Mouse (Mus musculus) left cerebral cortex, postnatal 36 days (tissue): ENCODE measurements around the gene Gcnt4. TPM values are rescaled to one million over a fixed set of nuclear protein-coding genes. Genes with fewer than 3 reads are reported as not detected.
A peak's percentile ranks its signal among the peaks of the same experiment; 100 is the strongest.
"Not testable (repeated sequence)": the region's sequence is repeated elsewhere in the genome, so short reads cannot be mapped to it uniquely, and the experiment has no call there.

Experiments
- DNase-seq, 2 experiments: peaks; one replicate each; pipeline ENCODE4 v3.0.0; 2021 to 2022; ENCODE audit warnings: low spot score in 2 of 2, mixed read lengths in 1 of 2
- intact Hi-C: fragments of 180-260 bp; cut with DNase I; formaldehyde crosslinking; loops from one replicate; pipeline ENCODE4 v1.15.1; 2025
- total RNA-seq, 2 experiments: library from RNA; stranded (reverse); gene quantifications; 2 replicates each; pipeline ENCODE4 v1.2.3; 2021

Gene Gcnt4
- total RNA-seq, 2 experiments from 2014 or later = 9.0 to 14.2 TPM

DNA sequence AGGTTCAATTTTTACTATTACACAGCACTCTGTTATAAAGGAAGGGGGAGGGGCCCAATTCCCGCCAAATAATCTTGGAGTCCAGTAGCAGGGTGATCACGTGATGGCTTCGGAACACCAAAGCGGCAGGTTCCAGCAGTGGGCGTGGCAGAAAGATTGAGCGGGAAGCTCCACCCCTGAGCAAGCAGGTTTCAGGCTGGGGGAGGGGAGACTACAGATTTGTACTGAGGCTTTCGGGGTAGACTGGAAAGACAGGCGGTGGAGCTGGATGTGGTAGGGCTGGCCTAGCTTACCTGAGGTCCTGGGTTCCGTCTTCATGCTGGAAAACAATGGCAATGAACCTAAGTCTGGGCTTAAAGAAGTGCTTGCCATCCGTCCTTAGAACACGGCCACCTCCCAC lies 17.0 kb downstream of the Gcnt4 start:
- DNase-seq, intact Hi-C loops: not testable (repeated sequence)

DNA sequence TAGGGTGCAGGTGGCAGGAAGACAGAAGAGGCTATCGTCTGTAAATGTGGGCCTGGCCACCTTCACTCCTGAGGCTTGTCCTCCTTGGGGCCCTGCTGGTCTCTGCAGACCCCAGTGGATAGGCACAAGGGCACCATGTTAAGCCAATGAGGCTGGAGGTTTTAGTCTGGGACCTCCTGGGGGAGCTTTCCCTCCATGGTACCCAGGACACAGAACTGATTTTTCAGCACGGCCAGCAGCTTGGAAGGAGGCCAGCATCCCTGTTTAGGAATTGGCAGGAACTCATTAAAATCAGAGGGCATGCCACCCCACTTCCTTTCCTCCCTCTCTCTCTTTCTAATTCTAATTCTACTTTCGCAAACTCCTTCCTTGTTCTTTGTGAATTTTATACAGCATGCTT lies 19.1 kb downstream of the Gcnt4 start:
- intact Hi-C loops = no loop called here
- DNase-seq = peak in 1 of 2 experiments; percentile 41

DNA sequence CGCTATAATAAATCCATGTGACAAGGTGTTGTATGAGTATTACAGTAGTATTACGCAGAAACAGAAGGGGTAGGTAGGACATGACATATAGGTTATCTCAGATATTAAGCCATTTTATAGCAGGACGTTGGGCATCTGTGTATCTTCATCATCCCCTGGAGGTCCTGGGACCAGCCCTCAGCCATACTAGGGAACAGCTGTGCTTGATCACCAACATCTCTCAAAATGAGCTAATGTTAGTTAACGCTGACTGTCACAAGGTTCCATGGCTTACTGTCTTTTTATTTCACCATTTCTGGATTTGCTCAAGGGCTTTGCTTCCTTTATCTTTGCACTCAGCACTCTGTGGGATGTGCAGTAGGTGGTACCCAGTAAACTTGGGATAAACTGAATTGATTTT lies 21.3 kb downstream of the Gcnt4 start:
- DNase-seq = no peak
- intact Hi-C loops = no loop called here

DNA sequence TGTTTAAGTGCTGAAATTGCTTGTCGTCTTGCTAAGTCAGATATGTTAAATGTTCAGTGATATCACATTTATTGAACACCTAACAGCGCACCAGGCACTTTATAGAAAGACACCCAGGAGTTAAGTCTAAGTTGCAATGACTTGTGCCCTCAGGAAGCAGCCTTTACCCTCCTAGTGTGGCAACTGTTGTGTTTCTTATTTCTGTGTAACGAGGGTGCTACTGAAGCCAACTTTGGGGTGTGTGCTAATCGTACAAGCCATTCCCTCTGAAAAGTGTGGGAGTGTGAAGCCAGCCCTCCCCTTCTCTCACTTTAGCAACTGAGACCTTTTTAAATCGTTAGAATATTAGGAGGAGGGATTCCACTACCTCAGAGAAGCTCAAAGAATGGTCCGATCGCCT lies 23.2 kb downstream of the Gcnt4 start:
- intact Hi-C loops = no loop called here
- DNase-seq = no peak

DNA sequence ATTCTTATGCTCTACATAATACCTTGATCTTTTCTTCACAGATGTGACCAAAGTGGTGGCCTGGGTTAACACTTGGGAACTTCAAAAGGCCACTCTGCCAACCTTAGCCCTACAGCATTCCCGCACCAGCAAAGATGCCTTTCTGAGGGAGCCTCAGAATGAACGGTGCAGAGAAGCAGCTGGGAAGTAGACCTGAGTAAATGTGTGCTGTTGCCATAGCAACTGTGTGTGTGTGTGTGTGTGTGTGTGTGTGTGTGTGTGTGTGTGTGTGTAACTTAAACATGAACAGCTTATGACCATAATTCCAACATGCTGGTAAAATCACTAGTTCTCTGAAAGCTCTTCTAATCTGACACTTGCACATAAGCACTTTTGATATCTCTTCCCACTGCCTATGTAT lies 27.4 kb downstream of the Gcnt4 start:
- DNase-seq = no peak
- intact Hi-C loops = no loop called here

DNA sequence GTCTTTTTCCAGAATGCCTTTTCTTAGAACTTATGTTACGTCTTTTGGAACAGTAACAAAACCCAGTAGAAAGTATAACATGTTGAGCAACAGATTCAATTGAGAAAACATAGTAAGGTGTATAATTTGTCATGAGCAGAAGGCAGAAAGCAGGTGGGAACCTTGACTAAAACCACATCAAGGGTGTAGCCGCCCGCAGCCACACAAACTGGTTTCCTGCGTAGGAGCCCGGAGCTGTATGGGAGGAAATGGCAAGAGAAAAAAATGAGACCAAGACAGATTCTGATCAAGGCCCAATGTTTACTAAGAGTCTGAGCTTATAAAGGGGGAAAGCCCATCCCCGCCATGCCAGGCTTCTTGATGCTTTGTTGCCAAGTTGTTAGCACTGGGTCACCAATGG lies 32.0 kb downstream of the Gcnt4 start:
- intact Hi-C loops = no loop called here
- DNase-seq = no peak

DNA sequence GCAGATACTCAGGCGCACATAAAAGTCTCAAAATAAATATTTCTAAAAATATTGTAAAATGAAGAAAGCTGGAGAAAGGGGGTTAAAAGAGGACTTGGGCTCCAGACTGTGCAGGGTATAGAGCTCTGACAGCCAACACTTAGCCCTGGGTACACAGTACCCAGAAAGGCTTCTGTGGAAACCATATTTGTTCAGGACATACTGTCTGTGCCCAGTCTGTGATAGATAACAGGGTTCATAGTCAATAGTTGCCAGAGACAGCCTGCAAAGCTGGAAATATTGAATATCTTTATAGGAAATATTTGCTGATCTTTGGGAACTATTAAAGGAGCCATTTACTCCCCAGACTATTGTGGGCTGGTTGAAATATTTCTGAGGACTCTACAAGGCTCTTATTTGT lies 35.5 kb downstream of the Gcnt4 start:
- no peak for DNase-seq
- intact Hi-C loops = no loop called here

DNA sequence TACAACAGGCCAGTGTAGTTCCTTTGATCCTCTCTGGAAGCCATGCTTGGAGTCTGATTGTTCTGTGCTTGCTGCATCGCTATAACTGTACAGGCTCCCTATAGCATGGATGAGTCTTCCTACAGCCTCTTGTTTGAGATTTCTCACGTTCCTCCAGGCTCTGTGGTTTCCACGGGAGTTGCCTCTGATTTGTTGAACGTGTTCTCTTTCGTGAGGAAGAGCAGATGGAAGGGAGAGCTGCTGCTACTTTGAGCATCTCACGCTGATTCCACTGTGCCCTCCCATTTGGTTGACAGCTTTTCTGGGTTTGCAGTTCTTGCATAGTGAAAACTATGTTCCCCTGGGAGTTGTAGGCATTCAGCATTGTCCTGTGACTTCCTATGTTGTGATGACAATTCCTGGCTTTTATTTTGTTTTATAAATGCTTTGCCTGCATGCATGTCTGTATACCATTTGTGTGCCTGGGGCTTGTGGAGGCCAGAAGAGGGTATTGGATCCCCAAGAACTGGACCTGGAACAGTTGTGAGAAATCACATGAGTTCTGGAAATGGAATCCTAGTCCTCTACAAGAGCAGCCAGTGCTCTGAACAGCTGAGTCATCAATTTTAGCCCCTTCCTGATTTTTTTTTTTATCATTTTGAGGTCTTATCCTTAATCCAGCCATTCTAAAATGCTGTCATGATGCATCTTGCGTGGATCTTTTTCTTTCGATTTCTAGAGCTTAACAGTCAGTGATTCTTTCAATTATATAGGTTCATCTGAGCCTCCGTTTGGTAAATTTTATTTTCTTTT lies 37.1 kb downstream of the Gcnt4 start:
- intact Hi-C loops = no loop called here
- DNase-seq = peak in 1 of 2 experiments; percentile 32

DNA sequence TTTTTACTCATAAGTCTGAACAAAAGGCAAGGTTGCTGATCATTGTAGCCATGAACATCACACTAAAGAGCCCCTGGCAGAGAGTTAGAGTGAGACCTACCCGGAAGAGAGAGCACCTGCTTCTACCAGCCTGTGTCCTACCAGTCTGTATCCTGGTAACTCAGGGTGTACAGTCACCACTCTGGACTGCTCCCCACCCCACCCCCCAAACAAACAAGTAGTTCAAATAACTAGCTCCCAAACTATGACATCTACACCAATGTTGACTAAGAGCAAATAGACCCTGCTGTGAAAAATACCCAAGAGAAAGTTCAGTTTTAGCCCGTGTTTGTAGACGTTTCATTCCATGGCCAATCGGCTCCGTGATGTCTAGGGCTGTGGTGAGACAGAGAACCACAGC lies 38.3 kb downstream of the Gcnt4 start:
- intact Hi-C loops = no loop called here
- DNase-seq = no peak

DNA sequence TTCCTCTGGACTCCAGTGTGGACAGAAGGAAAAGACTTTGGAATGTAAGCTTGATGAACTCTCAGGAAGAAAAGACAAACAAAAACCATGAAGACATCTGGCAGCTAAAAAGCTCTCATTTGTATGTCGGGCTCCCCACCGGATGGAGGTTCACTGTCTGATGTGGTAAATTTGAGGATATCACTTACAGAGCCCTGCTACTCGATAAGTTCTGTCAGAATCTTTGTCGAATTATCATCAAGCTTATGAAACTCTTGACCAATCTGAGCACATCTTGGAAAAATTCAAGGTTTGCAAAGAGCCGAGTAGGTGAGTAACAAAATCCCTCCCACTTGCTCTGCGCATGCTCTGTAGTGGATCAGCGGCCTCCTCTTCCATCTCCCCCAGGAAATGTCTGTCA lies 40.5 kb downstream of the Gcnt4 start:
- no peak for DNase-seq
- intact Hi-C loops = no loop called here

DNA sequence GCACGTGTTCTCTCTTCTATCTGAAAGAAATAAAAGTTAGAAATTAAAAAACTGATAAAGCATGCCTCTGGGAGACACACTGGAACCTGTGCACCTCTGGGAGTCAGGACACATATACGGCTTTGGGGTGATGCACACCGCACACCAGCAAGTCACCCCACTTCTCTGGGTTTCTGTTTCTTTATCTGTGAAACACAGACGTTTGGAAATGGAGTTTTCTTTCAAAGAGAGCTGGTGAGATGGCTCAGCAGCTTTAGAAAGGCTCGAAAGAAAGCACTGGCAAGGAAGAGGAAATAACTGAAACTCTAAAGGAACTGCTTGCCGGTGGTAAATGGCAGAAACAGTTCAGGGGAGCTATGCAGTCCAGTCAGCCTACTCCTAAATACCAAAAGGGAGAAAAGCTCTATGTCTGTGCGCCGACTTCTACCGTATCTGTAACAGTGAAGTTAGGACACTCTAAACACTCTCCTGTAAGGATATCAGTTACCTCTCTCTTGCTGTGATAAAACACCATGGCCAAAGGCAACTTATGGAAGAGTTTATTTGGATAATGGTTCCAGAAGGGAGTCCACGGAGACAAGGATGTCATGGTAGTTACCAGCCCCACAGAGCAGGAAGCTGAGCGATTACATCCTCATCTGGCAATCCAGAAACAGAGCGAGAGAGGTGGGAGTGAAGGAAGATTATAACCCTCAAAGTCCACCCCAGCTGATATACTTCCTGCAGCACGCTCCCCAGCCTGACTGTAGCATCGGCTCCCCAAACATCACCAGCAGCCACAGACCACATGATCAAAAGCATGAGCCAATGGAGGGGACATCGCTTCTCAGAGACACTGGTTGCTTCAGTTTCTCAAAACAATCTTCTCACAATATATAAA lies 42.0 kb downstream of the Gcnt4 start:
- intact Hi-C loops = no loop called here
- DNase-seq = no peak

DNA sequence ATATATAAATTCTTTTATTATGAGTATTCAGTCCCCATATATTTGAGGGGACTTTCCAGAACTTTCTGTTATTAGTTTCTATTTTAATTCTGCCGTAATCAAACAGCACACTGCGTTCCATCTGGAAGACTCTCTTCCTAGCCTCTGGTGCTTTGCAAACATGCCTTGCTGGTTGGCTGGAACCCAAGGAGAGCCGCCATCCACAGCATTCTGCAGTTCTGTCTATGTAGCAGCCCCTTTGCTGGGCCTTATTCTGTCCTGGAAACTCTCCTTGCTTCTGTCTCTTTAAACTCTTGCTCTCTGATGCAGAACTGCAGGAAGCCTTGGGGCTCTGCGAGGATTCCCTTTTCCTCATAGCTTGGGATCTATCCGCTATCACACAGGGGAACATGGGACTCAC lies 42.6 kb downstream of the Gcnt4 start:
- intact Hi-C loops = no loop called here
- no peak for DNase-seq

DNA sequence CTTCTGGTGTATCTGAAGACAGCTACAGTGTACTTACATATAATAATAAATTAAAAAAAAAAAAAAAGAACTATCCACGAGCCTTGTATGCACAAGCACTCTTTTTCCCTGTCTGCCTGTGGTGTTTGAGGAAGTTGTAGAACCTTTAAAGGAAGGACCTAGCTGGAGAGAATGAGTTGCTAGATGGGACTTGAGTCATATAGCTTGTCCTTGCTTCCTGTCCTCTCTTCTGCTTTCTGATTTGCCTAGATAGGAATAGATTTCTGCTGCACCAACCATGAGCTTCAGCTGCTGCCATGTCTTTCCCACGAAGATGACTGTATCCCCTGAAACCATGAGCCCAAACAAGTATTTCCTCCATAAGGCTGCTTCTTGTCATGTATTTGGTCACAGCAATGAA lies 43.3 kb downstream of the Gcnt4 start:
- intact Hi-C loops = no loop called here
- no peak for DNase-seq

DNA sequence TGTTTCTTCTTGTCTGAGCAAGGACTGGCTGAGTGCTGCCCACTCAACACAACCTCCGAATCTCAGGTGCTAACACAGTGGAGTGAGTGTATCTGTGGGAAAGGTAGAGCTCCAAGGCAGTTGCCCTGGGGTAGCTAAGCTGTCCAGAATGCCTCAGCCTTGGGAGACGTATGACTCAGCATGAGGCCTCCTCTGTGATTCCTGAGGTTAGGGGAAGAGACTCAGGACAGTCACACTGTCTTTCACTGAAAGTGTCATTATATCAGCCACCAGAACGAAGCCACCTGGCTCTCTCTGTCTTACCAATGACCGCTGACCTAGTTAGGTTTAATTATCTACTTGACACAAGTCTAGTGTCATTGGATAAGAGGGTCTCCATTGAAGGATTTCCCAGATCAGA lies 46.6 kb downstream of the Gcnt4 start:
- DNase-seq = no peak

DNA sequence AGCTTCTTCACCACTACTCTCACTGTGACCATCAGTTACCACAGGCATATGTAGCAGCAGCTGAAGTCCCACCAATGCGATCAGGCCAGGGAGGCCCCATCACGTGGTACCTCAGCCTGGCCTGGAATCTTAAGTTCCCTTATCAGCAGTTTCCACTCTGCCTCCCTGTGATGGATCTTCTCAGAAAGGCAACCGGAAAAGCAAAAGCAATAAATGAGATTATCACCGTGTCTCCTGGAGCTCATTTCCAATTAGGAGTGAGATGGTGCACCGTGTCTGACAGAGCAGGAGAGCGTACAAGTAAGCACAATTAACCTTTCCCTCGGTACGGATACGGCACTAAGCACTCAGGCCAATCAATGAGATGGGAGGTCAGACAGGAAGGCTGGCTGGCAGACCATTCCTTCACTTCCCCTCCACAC lies 47.4 kb downstream of the Gcnt4 start:
- intact Hi-C loops = no loop called here
- no peak for DNase-seq

More for the DNA sequence above, 46.6 kb downstream of the Gcnt4 start:
- intact Hi-C loops = no loop called here

DNA sequence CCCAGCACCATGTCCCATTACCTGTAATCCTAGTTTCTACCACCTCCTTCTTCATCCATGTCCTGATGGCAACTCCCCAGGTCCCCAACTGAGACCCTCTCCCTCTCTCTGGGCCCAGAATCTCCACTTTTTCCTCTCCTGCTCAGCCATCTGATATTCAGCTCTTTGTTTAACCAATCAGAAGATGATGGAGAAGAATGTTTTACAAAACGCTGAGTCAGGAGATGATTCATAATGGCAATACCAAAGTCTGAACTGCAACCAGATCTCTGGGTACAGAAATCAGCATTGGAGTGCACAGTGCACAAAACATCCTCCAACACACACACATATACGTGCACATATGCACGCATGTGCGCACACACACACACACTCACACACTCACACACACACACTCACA lies 48.8 kb downstream of the Gcnt4 start:
- DNase-seq = no peak
- intact Hi-C loops = no loop called here

DNA sequence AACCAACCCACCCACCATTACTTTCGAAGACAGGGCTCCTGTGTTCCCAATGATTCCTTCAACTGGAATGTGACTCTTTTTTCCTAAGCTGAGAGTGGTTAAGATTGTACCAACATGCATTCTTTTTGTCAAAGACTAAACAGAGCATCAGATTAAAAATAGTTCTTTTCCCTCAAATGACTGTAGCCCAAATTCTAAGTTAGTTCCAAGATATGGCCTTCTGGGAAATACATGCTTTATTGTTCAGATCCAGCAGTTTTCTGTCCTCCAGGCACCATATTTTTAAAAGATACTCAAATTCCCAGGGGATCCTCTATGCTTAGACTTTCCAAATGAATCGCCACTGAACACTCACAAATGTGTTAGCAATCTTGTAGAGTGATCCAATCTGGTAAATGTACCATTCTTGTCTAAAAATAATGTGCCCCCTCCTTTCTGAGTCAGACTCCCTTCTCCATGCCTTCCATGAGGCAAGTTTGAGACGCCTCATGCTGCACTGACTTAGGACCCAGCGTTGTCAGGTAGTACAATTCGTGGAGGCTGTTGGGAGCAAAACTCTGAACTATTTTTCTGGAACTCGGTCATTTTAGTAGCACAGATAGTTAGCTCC lies 52.6 kb downstream of the Gcnt4 start:
- DNase-seq = no peak

DNA sequence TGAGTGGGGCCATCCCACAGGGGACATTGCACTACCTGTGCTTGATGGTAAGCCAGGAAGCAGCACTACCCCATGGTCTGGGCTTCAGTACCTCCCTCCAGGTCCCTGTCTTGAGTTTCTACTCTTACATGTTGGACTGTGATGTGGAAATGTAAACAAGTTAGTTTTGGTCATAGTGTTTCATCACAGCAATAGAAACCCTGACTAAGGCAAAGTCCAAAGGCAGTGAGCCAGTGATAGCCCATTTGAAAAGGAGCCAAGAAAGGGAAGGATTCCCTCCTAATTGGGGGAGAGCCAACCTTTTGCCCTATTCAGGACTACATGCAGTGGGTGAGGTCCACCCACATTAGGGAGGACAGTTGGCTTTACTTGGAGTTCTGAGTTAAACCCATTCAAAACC lies 56.1 kb downstream of the Gcnt4 start:
- DNase-seq = no peak
- intact Hi-C loops = no loop called here

More for the DNA sequence above, 52.6 kb downstream of the Gcnt4 start:
- intact Hi-C loops = no loop called here

DNA sequence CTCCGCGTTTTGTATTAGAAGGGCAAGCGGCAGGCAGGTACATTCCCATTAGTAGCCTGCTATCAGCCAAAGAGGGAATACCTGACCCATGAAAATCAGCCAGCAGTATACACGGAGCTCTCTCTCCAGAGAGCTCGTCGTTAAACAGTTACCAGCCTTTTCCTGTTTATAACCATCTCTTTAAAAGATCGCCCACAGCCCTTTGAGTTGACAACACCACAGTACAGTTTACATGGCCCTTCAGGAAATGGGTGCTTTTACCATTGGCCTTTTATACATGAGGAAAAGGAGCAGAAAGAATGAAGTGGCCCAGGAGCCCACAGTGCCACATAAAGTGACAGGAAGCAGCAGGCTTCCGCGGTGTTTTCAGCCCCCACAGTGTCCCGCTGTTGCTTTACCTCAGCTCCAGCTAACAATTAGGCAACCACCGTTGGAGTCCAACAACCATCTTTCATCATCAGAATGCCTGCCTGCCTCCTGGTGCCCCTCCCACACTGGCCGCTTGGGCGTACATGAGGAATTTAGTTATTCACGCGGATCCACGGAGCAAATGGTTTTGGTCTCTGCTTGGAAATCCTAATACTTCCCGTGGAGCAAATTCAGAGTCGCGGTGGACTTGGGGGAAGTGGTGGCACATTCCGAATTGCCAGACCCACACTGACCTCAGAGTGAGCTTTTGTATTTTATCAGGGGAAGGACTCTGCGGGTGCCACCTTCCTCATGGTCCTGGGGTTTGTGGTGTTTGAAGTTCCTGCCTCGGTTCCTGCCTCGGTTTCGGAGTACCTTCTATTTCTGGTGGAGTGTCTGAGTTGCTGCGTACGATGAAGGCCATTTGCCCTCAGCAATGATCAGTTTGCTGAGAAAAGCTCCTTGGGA lies 59.0 kb downstream of the Gcnt4 start:
- intact Hi-C loops = no loop called here

DNA sequence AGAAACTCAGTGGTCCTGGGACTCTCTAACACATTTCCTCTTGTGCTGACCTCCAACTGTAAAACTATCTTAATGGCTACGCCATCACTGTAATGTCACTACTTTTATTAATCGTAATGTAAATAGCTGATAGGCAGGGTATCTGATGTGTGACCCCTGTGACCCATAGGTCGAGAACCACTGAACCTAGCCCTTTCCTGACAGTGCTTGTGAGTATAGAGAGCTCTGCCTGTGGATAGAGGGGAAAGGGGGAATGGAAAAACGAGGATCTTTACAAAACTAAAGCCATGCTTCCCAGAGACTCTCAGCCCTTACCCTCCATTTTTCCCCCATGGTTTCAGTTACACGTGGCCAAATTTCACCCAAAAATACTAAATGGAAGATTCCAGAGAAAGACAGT lies 60.2 kb downstream of the Gcnt4 start:
- intact Hi-C loops = no loop called here
- no peak for DNase-seq

More for the DNA sequence above, 59.0 kb downstream of the Gcnt4 start:
- no peak for DNase-seq
